Mouse (Mus musculus): ENCODE results near the gene Gh. TPM values are rescaled to one million over a fixed set of nuclear protein-coding genes. Genes with fewer than 3 reads are reported as not detected.

The Gh gene
- polyA plus RNA-seq, 1 experiment from 2014 or later, result not detected

- Histone ChIP-seq H3K4me2 (ENCODE audit: low read depth, low read length) (peak overlapping the region; percentile 94), H3K36me3 (ENCODE audit: control insufficient read depth, insufficient read depth, low read length) (peaks cover 10% of the 10 kb centered on the region; the same call in 1 of the 2 replicates), H3K9ac (ENCODE audit: low read depth, low read length) (peak overlapping the region; percentile 84), H3K4me1 (ENCODE audit: control insufficient read depth, insufficient read depth, low read length) (peaks cover 12% of the 10 kb centered on the region), H3K27ac (ENCODE audit: low read length) (peak overlapping the region; percentile 52; the same call in 1 of the 2 replicates), H3K27me3 (replicated peaks; ENCODE audit: control insufficient read depth, insufficient read depth, low read length) (no peaks in the 10 kb centered on the region), H3K4me3 (ENCODE audit: low read length) (peak overlapping the region; percentile 66), H3K9me3 (ENCODE audit: control insufficient read depth, low read length) (no peaks in the 10 kb centered on the region)
- WGBS, result 2% methylated on average over 22 of the region's 22 CpGs
- ATAC-seq, result no peak
Measured at GRCm38 (mm10) chr11:106255174-106255573, 46.5 kb downstream of the Gh start.

DNA sequence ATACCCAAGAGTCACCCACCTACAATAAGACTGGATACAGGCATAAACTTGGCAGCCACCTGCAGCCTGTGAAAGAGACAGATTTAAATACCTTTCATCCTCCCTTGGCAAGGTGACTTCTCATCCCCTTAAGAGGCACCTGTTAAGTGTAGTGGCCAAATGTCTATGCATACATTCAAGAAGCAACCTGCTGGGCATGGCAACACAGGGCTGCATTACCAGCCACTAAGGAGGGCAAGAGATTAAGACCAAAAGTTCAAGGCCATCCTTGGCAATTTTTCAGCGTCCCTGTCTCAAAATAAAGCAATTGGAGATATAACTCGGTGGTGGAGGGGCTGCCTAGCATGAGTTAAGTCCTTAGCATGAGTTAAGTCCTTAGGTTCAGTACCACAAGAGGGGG lies 46.9 kb downstream of the Gh start:
- WGBS, result 22% methylated on average over 2 of the region's 2 CpGs
- peak overlapping the region; percentile 66 for H3K4me3 ChIP-seq (ENCODE audit: low read length)
- H3K36me3 ChIP-seq (ENCODE audit: control insufficient read depth, insufficient read depth, low read length), result peaks cover 15% of the 10 kb centered on the region; the same call in 1 of the 2 replicates
- H3K9me3 ChIP-seq (ENCODE audit: control insufficient read depth, low read length), result no peaks in the 10 kb centered on the region
- no peak for ATAC-seq
- H3K27ac ChIP-seq (ENCODE audit: low read length), result no peak overlapping the region
- peak overlapping the region; percentile 84 for H3K9ac ChIP-seq (ENCODE audit: low read depth, low read length)
- H3K4me1 ChIP-seq (ENCODE audit: control insufficient read depth, insufficient read depth, low read length), result peaks cover 12% of the 10 kb centered on the region
- no peaks in the 10 kb centered on the region for H3K27me3 ChIP-seq (replicated peaks; ENCODE audit: control insufficient read depth, insufficient read depth, low read length)
- peak overlapping the region; percentile 94 for H3K4me2 ChIP-seq (ENCODE audit: low read depth, low read length)

Other genes with a start within 250 kb of the Gh start
- gene Taco1, start 235.8 kb downstream of the Gh start, polyA plus RNA-seq (2015; fragmentation: Nextera tagmentation; extraction: Ambion mirVana), result 14.0 and 17.7 TPM in 2 replicates
- 5.7 and 6.1 TPM in 2 replicates for gene Map3k3, start 217.3 kb downstream of the Gh start, polyA plus RNA-seq (2015; fragmentation: Nextera tagmentation; extraction: Ambion mirVana)
- gene Gm10840, start 141.0 kb downstream of the Gh start, polyA plus RNA-seq (2015; fragmentation: Nextera tagmentation; extraction: Ambion mirVana), result not detected in 2 replicates
- 80.1 and 84.3 TPM in 2 replicates for gene Limd2, start 141.0 kb downstream of the Gh start, polyA plus RNA-seq (2015; fragmentation: Nextera tagmentation; extraction: Ambion mirVana)
- 13.0 and 13.5 TPM in 2 replicates for gene Strada, start 99.7 kb downstream of the Gh start, polyA plus RNA-seq (2015; fragmentation: Nextera tagmentation; extraction: Ambion mirVana)
- gene Ccdc47, start 85.5 kb downstream of the Gh start, polyA plus RNA-seq (2015; fragmentation: Nextera tagmentation; extraction: Ambion mirVana), result 94.0 and 97.3 TPM in 2 replicates
- 54.5 and 57.5 TPM in 2 replicates for gene Ddx42, start 84.9 kb downstream of the Gh start, polyA plus RNA-seq (2015; fragmentation: Nextera tagmentation; extraction: Ambion mirVana)
- gene Ftsj3, start 45.8 kb downstream of the Gh start, polyA plus RNA-seq (2015; fragmentation: Nextera tagmentation; extraction: Ambion mirVana), result 42.9 and 50.8 TPM in 2 replicates
- gene Psmc5, start 45.7 kb downstream of the Gh start, polyA plus RNA-seq (2015; fragmentation: Nextera tagmentation; extraction: Ambion mirVana), result 234 and 263 TPM in 2 replicates
- 48.1 and 49.7 TPM in 2 replicates for gene Smarcd2, start 28.9 kb downstream of the Gh start, polyA plus RNA-seq (2015; fragmentation: Nextera tagmentation; extraction: Ambion mirVana)
- 0.20 and 0.27 TPM in 2 replicates for gene Tcam1, start 25.2 kb downstream of the Gh start, polyA plus RNA-seq (2015; fragmentation: Nextera tagmentation; extraction: Ambion mirVana)
- gene Cd79b, start 12.9 kb upstream of the Gh start, polyA plus RNA-seq (2015; fragmentation: Nextera tagmentation; extraction: Ambion mirVana), result 3.0 and 4.4 TPM in 2 replicates
- 0.02 TPM in 1 of 2 replicates, not detected in the other for gene Scn4a, start 51.4 kb upstream of the Gh start, polyA plus RNA-seq (2015; fragmentation: Nextera tagmentation; extraction: Ambion mirVana)
- gene Prr29, start 63.6 kb upstream of the Gh start, polyA plus RNA-seq (2015; fragmentation: Nextera tagmentation; extraction: Ambion mirVana), result 0.53 and 0.54 TPM in 2 replicates
- gene Icam2, start 86.2 kb upstream of the Gh start, polyA plus RNA-seq (2015; fragmentation: Nextera tagmentation; extraction: Ambion mirVana), result 38.3 and 40.5 TPM in 2 replicates
- gene Ern1, start 186.0 kb upstream of the Gh start, polyA plus RNA-seq (2015; fragmentation: Nextera tagmentation; extraction: Ambion mirVana), result 4.1 TPM in 2 replicates